Mouse (Mus musculus) olfactory bulb, adult 2 months (tissue): ENCODE measurements around the gene Ptpn4. TPM values are rescaled to one million over a fixed set of nuclear protein-coding genes. Genes with fewer than 3 reads are reported as not detected.

Source experiments
- H3K27ac ChIP-seq: fragments of 200-500 bp; 2 replicates; pipeline ENCODE4 v1.5.1; 2012; ENCODE audit warnings: low read depth, low read length; ENCODE audit not compliant: insufficient read depth
- H3K4me1 ChIP-seq: fragments of 200-500 bp; 2 replicates; pipeline ENCODE4 v1.6.1; 2012; ENCODE audit warnings: low read length; ENCODE audit not compliant: control insufficient read depth, insufficient read depth
- H3K4me3 ChIP-seq: fragments of 200-500 bp; 2 replicates; pipeline ENCODE4 v1.5.1; 2012; ENCODE audit warnings: mild to moderate bottlenecking, low read depth, low read length, moderate library complexity; ENCODE audit not compliant: insufficient read depth
- CTCF ChIP-seq: fragments of 200-500 bp; IDR thresholded peaks from 2 replicates; pipeline ENCODE4 v1.5.1; 2012; ENCODE audit warnings: low read depth, mild to moderate bottlenecking, low read length, moderate library complexity; ENCODE audit not compliant: insufficient read depth
- POLR2A ChIP-seq: fragments of 200-500 bp; IDR thresholded peaks from 2 replicates; pipeline ENCODE4 v1.6.1; 2012; ENCODE audit warnings: mild to moderate bottlenecking, low read depth, low read length, moderate library complexity; ENCODE audit not compliant: insufficient read depth
- WGBS: fragments of 180-500 bp; shearing (Covaris S2); methylation state at CpG from one replicate; pipeline ENCODE4 v1.1.7; 2018; 5-methylcytosine and 5-hydroxymethylcytosine counted together
- polyA plus RNA-seq: library from polyadenylated mRNA; stranded (reverse); fragments of >200 nt; gene quantifications from 2 replicates; pipeline ENCODE4 v1.2.4, GENCODE M21; 2012; ENCODE audit warnings: low replicate concordance; ENCODE audit not compliant: missing spikeins, insufficient read depth, insufficient read length

Gene Ptpn4
- polyA plus RNA-seq, 1 experiment: 271 TPM

GRCm38 (mm10) chr1:119734801-119735200 is 102.6 kb downstream of the Ptpn4 start:
- no peak overlapping the region for H3K4me3 ChIP-seq
- no peak for TF ChIP-seq POLR2A
- no peak for TF ChIP-seq CTCF
- 88% methylated on average over 1 of the region's 1 CpGs for WGBS

GRCm38 (mm10) chr1:119731166-119731565 is 106.2 kb downstream of the Ptpn4 start:
- 94% methylated on average over 2 of the region's 2 CpGs for WGBS
- H3K4me1 ChIP-seq: no peaks in the 10 kb centered on the region
- TF ChIP-seq POLR2A (no peak), CTCF (no peak)
- no peak overlapping the region for H3K4me3 ChIP-seq
- H3K27ac ChIP-seq: no peak overlapping the region

More at GRCm38 (mm10) chr1:119734801-119735200, 102.6 kb downstream of the Ptpn4 start:
- Histone ChIP-seq H3K27ac (no peak overlapping the region), H3K4me1 (no peaks in the 10 kb centered on the region)

GRCm38 (mm10) chr1:119713017-119713416 is 124.4 kb downstream of the Ptpn4 start:
- TF ChIP-seq POLR2A (no peak), CTCF (no peak)
- no peak overlapping the region for H3K4me3 ChIP-seq
- H3K27ac ChIP-seq: no peak overlapping the region
- 71% methylated on average over 2 of the region's 2 CpGs for WGBS
- no peaks in the 10 kb centered on the region for H3K4me1 ChIP-seq

GRCm38 (mm10) chr1:119706471-119707217 is 130.8 kb downstream of the Ptpn4 start:
- 95% methylated on average over 4 of the region's 4 CpGs for WGBS
- no peak overlapping the region for H3K4me3 ChIP-seq
- H3K27ac ChIP-seq: no peak overlapping the region
- no peaks in the 10 kb centered on the region for H3K4me1 ChIP-seq
- TF ChIP-seq CTCF (no peak), POLR2A (no peak)

GRCm38 (mm10) chr1:119696860-119697259 is 140.6 kb downstream of the Ptpn4 start:
- 98% methylated on average over 1 of the region's 1 CpGs for WGBS
- H3K4me1 ChIP-seq: no peaks in the 10 kb centered on the region
- no peak overlapping the region for H3K4me3 ChIP-seq
- TF ChIP-seq POLR2A (no peak), CTCF (no peak)
- H3K27ac ChIP-seq: no peak overlapping the region

- no peak for TF ChIP-seq POLR2A
- TF ChIP-seq CTCF: no peak
- WGBS: 93% methylated on average over 3 of the region's 3 CpGs
- no peak overlapping the region for H3K4me3 ChIP-seq
- no peaks in the 10 kb centered on the region for H3K4me1 ChIP-seq
- no peak overlapping the region for H3K27ac ChIP-seq
Measured at GRCm38 (mm10) chr1:119685773-119686558, 151.4 kb downstream of the Ptpn4 start.

GRCm38 (mm10) chr1:119681663-119682213 is 155.7 kb downstream of the Ptpn4 start:
- Histone ChIP-seq H3K27ac (no peak overlapping the region), H3K4me1 (no peaks in the 10 kb centered on the region), H3K4me3 (no peak overlapping the region)
- WGBS: 39% methylated on average over 2 of the region's 2 CpGs
- TF ChIP-seq CTCF (no peak), POLR2A (no peak)

GRCm38 (mm10) chr1:119674984-119675383 is 162.4 kb downstream of the Ptpn4 start:
- no peak overlapping the region for H3K27ac ChIP-seq
- no peak overlapping the region for H3K4me3 ChIP-seq
- no peaks in the 10 kb centered on the region for H3K4me1 ChIP-seq
- no peak for TF ChIP-seq POLR2A
- TF ChIP-seq CTCF: no peak
- 74% methylated on average over 1 of the region's 1 CpGs for WGBS

GRCm38 (mm10) chr1:119666904-119667303 is 170.5 kb downstream of the Ptpn4 start:
- TF ChIP-seq CTCF (no peak), POLR2A (no peak)
- Histone ChIP-seq H3K27ac (no peak overlapping the region), H3K4me1 (no peaks in the 10 kb centered on the region), H3K4me3 (no peak overlapping the region)
- WGBS: 81% methylated on average over 7 of the region's 7 CpGs
